Mouse (Mus musculus): ENCODE measurements around the gene Col18a1.

- TF ChIP-seq CTCF (IDR thresholded peaks at IDR 0.05; ENCODE audit: borderline replicate concordance, insufficient read depth, low read depth, low read length) (no peak), POLR2A (IDR thresholded peaks at IDR 0.05; ENCODE audit: borderline replicate concordance, insufficient read depth, low read length) (no peak)
Observed at GRCm38 (mm10) chr10:77209261-77209660, 42.9 kb upstream of the Col18a1 start.
